Mouse (Mus musculus): ENCODE measurements around the gene Etfbkmt. TPM values are rescaled to one million over a fixed set of nuclear protein-coding genes. Genes with fewer than 3 reads are reported as not detected.

Etfbkmt gene
- total RNA-seq (2014; rRNA removed), result 3.0 and 4.9 TPM in 2 replicates
- 6.6 TPM in 2 replicates for polyA plus RNA-seq (2015; fragmentation: Nextera tagmentation; extraction: Ambion mirVana)

DNA sequence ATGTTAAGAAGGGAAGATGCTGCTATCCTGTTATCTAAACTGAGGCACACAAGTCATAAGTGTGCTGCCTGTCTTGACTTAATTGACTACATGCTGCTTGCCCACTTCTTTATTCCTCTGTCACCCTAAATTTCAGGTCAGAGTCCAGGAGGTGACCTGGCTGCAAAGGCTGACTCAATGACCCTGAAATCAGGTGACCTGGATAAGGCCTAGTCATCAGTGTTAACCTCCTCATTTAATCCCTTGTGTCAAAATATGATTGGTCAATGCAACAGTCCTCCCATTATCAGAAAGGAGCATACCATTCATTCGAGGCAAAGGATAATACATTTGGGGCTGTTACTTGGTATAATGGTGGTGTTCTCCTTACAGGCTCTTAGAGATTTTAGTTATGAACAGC, at the start of gene Etfbkmt:
Etfbkmt (plus strand) TSS at position 379 of the 400 bp plus-strand sequence.
- Histone ChIP-seq H3K4me3 (ENCODE audit: low read length) (no peak within 1 kb of the TSS), H3K4me1 (ENCODE audit: insufficient read depth, low read length) (no peaks in the 10 kb centered on the region), H3K27ac (no peak within 1 kb of the TSS), H3K9me3 (ENCODE audit: low read length) (no peaks in the 10 kb centered on the region), H3K27me3 (ENCODE audit: insufficient read depth, low read length) (no peaks in the 10 kb centered on the region), H3K9ac (replicated peaks; ENCODE audit: low read length) (no peak within 1 kb of the TSS), H3K36me3 (ENCODE audit: insufficient read depth, low read length) (no peaks in the 10 kb centered on the region), H3K4me2 (ENCODE audit: low read depth, low read length) (no peak within 1 kb of the TSS)
- no peak for TF ChIP-seq CTCF (IDR thresholded peaks at IDR 0.05; ENCODE audit: low read depth)
- WGBS, result 77% methylated on average over 1 of the region's 1 CpGs
- DNase-seq (ENCODE audit: low spot score), result no peak
- ATAC-seq, result no peak

DNA sequence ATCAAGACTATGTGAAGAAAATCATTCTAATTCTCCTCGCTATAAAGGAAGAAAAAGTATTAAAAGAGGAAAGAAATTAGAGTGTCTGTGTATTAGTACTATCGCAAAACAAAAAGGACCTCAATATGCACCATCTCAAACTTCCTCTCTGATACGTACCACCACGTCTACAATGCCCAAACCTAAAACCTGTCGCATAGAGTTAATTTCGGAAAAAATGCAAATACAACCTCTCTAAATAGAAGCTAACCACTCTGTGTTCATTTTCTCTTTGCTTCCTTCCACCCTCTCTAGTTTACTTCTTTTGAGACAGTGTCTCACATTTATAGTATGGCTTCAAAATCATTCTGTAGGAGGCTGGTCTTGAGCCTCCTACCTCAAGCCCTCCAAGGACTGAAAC, 47.2 kb upstream of the Etfbkmt start:
- Histone ChIP-seq H3K4me3 (ENCODE audit: low read length) (no peak overlapping the region), H3K36me3 (ENCODE audit: insufficient read depth, low read length) (no peaks in the 10 kb centered on the region), H3K27me3 (ENCODE audit: insufficient read depth, low read length) (no peaks in the 10 kb centered on the region), H3K9ac (replicated peaks; ENCODE audit: low read length) (no peak overlapping the region), H3K4me2 (ENCODE audit: low read depth, low read length) (no peak overlapping the region), H3K27ac (no peak overlapping the region), H3K9me3 (ENCODE audit: low read length) (no peaks in the 10 kb centered on the region), H3K4me1 (ENCODE audit: insufficient read depth, low read length) (no peaks in the 10 kb centered on the region)
- DNase-seq (ENCODE audit: low spot score) (no peak), ATAC-seq (no peak)
- no peak for TF ChIP-seq CTCF (IDR thresholded peaks at IDR 0.05; ENCODE audit: low read depth)
- 97% methylated on average over 6 of the region's 6 CpGs for WGBS

DNA sequence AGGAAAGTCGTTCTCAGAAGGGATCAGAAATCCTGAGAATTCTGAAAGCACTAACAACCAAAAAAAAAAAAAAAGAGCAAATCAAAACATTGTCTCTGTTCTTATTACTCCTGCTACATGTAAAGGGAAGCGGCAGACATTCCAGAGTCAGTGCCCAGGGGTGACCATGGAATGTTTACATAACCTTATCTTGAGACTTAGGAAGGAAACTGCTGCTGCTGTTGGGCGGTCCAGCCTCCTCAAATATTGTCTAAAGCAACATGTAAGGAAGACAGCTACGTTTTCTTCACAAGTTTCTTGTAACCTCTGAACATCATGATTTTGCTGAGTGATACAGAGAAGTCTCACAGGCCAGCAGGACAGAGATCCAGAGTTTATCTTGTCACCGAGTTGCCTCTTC, 46.2 kb upstream of the Etfbkmt start:
- no peaks in the 10 kb centered on the region for H3K9me3 ChIP-seq (ENCODE audit: low read length)
- H3K27ac ChIP-seq, result no peak overlapping the region
- no peaks in the 10 kb centered on the region for H3K27me3 ChIP-seq (ENCODE audit: insufficient read depth, low read length)
- DNase-seq (ENCODE audit: low spot score), result no peak
- TF ChIP-seq CTCF (IDR thresholded peaks at IDR 0.05; ENCODE audit: low read depth), result no peak
- no peak overlapping the region for H3K4me2 ChIP-seq (ENCODE audit: low read depth, low read length)
- no peaks in the 10 kb centered on the region for H3K36me3 ChIP-seq (ENCODE audit: insufficient read depth, low read length)
- no peak overlapping the region for H3K4me3 ChIP-seq (ENCODE audit: low read length)
- WGBS, result 73% methylated on average over 5 of the region's 5 CpGs
- H3K4me1 ChIP-seq (ENCODE audit: insufficient read depth, low read length), result no peaks in the 10 kb centered on the region
- H3K9ac ChIP-seq (replicated peaks; ENCODE audit: low read length), result no peak overlapping the region
- no peak for ATAC-seq

DNA sequence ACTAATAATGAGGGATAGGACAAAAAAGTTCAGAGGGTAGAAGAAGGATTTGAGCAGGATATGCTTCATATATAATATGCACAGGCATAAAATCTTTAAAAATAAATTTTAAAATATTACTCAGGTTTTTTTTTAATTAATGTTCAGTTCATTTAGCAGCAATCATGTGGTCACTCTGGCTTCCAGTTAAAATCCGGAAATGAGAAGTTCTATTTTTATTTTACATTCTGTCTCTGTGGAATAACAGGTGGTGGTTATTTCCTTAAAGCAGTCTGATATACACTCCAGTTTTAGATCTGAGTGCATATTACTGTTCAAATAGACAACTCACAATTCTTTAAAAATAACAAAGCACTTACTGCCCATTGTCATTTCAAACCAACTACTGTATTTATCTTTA, 45.1 kb upstream of the Etfbkmt start:
- peaks cover 2% of the 10 kb centered on the region; the same call in 1 of the 2 replicates for H3K4me1 ChIP-seq (ENCODE audit: insufficient read depth, low read length)
- H3K4me3 ChIP-seq (ENCODE audit: low read length), result no peak overlapping the region
- no peak overlapping the region for H3K27ac ChIP-seq
- no peaks in the 10 kb centered on the region for H3K9me3 ChIP-seq (ENCODE audit: low read length)
- ATAC-seq, result no peak
- no peak for DNase-seq (ENCODE audit: low spot score)
- H3K27me3 ChIP-seq (ENCODE audit: insufficient read depth, low read length), result no peaks in the 10 kb centered on the region
- TF ChIP-seq CTCF (IDR thresholded peaks at IDR 0.05; ENCODE audit: low read depth), result no peak
- WGBS, result 79% methylated on average over 1 of the region's 1 CpGs
- H3K4me2 ChIP-seq (ENCODE audit: low read depth, low read length), result no peak overlapping the region
- no peaks in the 10 kb centered on the region for H3K36me3 ChIP-seq (ENCODE audit: insufficient read depth, low read length)
- no peak overlapping the region for H3K9ac ChIP-seq (replicated peaks; ENCODE audit: low read length)

DNA sequence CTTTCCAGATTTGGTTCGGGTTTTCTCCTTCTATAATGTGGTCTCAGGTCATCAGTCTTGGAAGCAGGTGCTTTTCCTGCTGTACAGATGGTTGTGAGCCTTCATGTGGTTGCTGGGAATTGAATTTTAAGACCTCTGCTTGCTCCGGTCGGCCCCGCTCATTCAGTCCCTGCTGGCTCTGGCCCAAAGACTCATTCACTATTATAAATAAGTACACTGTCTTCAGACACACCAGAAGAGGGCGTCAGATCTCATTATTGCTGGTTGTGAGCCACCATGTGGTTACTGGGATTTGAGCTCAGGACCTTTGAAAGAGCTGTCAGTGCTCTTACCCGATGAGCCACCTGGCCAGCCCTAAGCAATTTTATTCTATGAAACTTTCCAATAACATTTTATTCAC, 44.3 kb upstream of the Etfbkmt start:
- ATAC-seq, result no peak
- no peak overlapping the region for H3K4me3 ChIP-seq (ENCODE audit: low read length)
- peak; percentile 28 for DNase-seq (ENCODE audit: low spot score)
- H3K9me3 ChIP-seq (ENCODE audit: low read length), result no peaks in the 10 kb centered on the region
- TF ChIP-seq CTCF (IDR thresholded peaks at IDR 0.05; ENCODE audit: low read depth), result no peak
- no peak overlapping the region for H3K27ac ChIP-seq
- H3K4me2 ChIP-seq (ENCODE audit: low read depth, low read length), result no peak overlapping the region
- peaks cover 4% of the 10 kb centered on the region; the same call in 1 of the 2 replicates for H3K4me1 ChIP-seq (ENCODE audit: insufficient read depth, low read length)
- 44% methylated on average over 6 of the region's 6 CpGs for WGBS
- H3K27me3 ChIP-seq (ENCODE audit: insufficient read depth, low read length), result no peaks in the 10 kb centered on the region
- no peak overlapping the region for H3K9ac ChIP-seq (replicated peaks; ENCODE audit: low read length)
- no peaks in the 10 kb centered on the region for H3K36me3 ChIP-seq (ENCODE audit: insufficient read depth, low read length)

DNA sequence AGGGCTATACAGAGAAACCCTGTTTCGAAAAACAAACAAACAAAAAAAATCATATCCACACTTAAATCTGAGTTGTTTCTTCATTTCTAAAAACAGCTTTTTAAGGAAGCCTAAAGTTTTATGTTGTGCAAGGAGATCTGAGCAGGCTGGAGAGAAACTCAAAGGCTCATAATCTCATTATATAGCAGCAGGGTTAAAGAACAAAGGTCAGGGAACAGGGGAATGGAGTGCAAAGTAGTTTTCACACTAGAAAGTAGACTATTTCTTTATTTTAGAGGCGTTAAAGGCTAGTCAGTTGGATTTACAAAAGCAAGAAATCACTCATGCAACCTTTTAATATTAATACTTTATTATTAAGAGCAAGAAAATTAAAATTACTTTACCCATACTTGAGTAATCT, 43.4 kb upstream of the Etfbkmt start:
- H3K4me2 ChIP-seq (ENCODE audit: low read depth, low read length), result no peak overlapping the region
- H3K4me1 ChIP-seq (ENCODE audit: insufficient read depth, low read length), result peaks cover 4% of the 10 kb centered on the region; the same call in 1 of the 2 replicates
- no peak overlapping the region for H3K4me3 ChIP-seq (ENCODE audit: low read length)
- no peak for TF ChIP-seq CTCF (IDR thresholded peaks at IDR 0.05; ENCODE audit: low read depth)
- no peak overlapping the region for H3K9ac ChIP-seq (replicated peaks; ENCODE audit: low read length)
- 89% methylated on average over 2 of the region's 2 CpGs for WGBS
- DNase-seq (ENCODE audit: low spot score) (no peak), ATAC-seq (no peak)
- no peaks in the 10 kb centered on the region for H3K36me3 ChIP-seq (ENCODE audit: insufficient read depth, low read length)
- no peaks in the 10 kb centered on the region for H3K9me3 ChIP-seq (ENCODE audit: low read length)
- H3K27ac ChIP-seq, result no peak overlapping the region
- H3K27me3 ChIP-seq (ENCODE audit: insufficient read depth, low read length), result no peaks in the 10 kb centered on the region

DNA sequence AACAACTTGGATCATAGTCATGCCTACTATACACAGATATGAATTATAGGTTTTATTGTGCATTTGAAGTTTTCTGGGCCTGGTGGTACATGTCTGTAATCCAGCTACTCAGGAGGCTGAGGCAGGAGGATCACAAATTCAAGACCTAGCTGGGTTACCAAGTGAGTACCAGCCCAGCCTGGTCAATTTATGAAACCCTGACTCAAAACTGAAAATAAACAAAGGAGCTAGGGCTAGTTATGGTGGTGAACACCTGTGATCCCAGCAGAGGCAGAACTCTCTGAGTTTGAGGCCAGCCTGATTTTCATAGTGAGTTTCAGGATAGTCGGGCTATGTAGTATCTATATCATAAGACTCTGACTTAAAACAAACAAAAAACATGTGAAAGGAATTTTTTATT, 42.4 kb upstream of the Etfbkmt start:
- Histone ChIP-seq H3K4me2 (ENCODE audit: low read depth, low read length) (no peak overlapping the region), H3K4me1 (ENCODE audit: insufficient read depth, low read length) (peaks cover 4% of the 10 kb centered on the region; the same call in 1 of the 2 replicates), H3K36me3 (ENCODE audit: insufficient read depth, low read length) (no peaks in the 10 kb centered on the region), H3K9ac (replicated peaks; ENCODE audit: low read length) (no peak overlapping the region), H3K27me3 (ENCODE audit: insufficient read depth, low read length) (no peaks in the 10 kb centered on the region), H3K27ac (no peak overlapping the region), H3K4me3 (ENCODE audit: low read length) (no peak overlapping the region), H3K9me3 (ENCODE audit: low read length) (no peaks in the 10 kb centered on the region)
- WGBS, result 100% methylated on average over 1 of the region's 1 CpGs
- no peak for TF ChIP-seq CTCF (IDR thresholded peaks at IDR 0.05; ENCODE audit: low read depth)
- ATAC-seq, result no peak
- no peak for DNase-seq (ENCODE audit: low spot score)

Measured in hindbrain, postnatal 0 days (tissue).